Mouse (Mus musculus): Measurements from ENCODE around the gene Gpr156. TPM values are rescaled to one million over a fixed set of nuclear protein-coding genes. Genes with fewer than 3 reads are reported as not detected.
A peak's percentile ranks its signal among the peaks of the same experiment; 100 is the strongest.

Gene Gpr156
- polyA plus RNA-seq (2015; fragmentation: Nextera tagmentation; extraction: Ambion mirVana), result 0.86 and 1.2 TPM in 2 replicates

DNA sequence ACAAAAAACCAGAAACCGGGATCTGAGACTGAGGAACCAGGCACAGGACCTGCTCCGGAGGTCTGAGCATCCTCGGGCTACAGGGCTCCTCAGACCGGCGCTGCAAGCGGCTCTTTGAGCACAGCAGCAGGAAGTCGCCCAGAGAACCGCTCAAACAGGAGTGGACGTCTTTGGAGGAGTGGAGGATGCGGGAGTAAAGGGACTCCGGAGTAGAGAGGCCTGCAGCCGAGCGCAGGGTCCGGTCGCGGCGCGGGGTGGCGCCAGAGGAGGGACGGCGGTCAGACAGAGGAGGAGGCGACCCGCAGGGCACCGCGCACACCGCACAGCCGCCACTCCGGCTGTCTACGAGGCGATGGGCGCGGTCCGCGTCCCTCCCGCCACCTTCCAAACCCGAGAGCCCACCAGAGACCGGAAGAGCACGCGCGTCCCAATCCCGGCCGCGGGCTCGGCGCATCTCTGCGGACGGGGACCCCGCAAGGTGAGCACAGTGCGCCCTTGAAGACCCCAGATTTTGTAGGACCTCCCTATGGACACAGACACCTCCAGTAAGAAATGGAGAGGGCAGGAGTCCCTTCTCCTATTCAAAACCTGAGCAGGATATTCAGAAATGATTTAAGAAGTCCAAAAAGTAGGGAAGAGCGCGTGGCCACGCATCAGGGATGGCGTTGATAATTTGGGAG lies at the start of gene Gpr156:
Gene Gpr156 (plus strand): TSS at position 359 of the 680 bp plus-strand sequence.
- H3K27ac ChIP-seq, result no peak within 1 kb of the TSS
- no peaks in the 10 kb centered on the region for H3K9me3 ChIP-seq (replicated peaks)
- peak within 1 kb of the TSS; percentile 57 for H3K4me3 ChIP-seq (replicated peaks)
- peak within 1 kb of the TSS; percentile 52 for H3K9ac ChIP-seq
- peaks cover 20% of the 10 kb centered on the region for H3K27me3 ChIP-seq
- 3% methylated on average over 52 of the region's 53 CpGs for WGBS
- peaks cover 10% of the 10 kb centered on the region for H3K4me1 ChIP-seq
- H3K36me3 ChIP-seq, result no peaks in the 10 kb centered on the region
- peak within 1 kb of the TSS; percentile 96 for H3K4me2 ChIP-seq
- ATAC-seq (replicated peaks; ENCODE audit: low FRiP score), result peak; percentile 87

DNA sequence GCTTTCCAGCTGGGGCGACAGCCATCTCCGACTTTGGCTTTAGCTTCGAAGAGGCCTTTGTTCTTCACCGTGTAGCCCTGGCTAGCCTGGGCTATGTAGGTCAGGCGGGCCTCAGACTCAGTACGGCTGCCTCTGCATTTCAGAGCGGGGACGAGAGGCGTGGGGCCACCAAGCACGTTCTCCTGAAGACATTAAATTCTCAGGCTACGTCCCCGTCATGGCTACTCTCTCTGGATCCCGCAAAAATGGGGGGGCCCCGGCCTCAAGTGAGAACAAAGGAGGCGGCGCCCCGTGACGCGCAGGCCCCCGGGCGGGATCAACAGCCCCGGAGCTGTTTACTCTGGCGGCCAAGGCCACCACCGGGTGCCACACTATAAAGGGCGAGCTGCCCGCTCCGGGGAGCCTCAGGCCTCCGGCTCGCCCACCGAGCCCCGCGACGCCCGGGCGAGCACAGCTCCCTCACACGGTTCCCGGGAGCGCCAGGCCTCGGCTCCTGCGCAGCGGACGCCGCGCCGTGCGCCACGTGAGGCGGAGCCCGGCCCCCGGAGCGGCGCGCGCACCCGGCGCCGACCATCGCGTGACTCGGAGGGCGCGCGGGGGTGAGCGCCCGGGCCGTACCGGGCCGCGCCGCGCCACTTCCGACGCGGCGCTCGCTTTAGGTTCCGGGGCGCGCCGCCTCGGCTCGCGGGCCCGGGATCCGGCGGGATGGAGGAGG lies 48.3 kb upstream of the Gpr156 start, which contains the start of gene Lrrc58:
Gene Lrrc58 (plus strand): TSS at position 599 of the 715 bp plus-strand sequence.
- peak; percentile 94 for ATAC-seq (replicated peaks; ENCODE audit: low FRiP score)
- H3K9ac ChIP-seq, result peak within 1 kb of the TSS; percentile 97
- under 1% methylated on average over 86 of the region's 86 CpGs for WGBS

GRCm38 (mm10) chr16:37868506-37869469 lies 47.5 kb upstream of the Gpr156 start:
- H3K4me2 ChIP-seq, result peak overlapping the region; percentile 73
- peak overlapping the region; percentile 97 for H3K4me3 ChIP-seq (replicated peaks)
- peak overlapping the region; percentile 97 for H3K9ac ChIP-seq
- under 1% methylated on average over 56 of the region's 87 CpGs for WGBS
- peaks cover 25% of the 10 kb centered on the region for H3K4me1 ChIP-seq
- H3K36me3 ChIP-seq, result peaks cover 5% of the 10 kb centered on the region; the same call in 1 of the 2 replicates
- peak overlapping the region; percentile 99 for H3K27ac ChIP-seq
- no peaks in the 10 kb centered on the region for H3K27me3 ChIP-seq
- no peaks in the 10 kb centered on the region for H3K9me3 ChIP-seq (replicated peaks)
- ATAC-seq (replicated peaks; ENCODE audit: low FRiP score), result peak; percentile 80

More for the DNA sequence above, 48.3 kb upstream of the Gpr156 start, which contains the start of gene Lrrc58:
- no peaks in the 10 kb centered on the region for H3K27me3 ChIP-seq
- H3K36me3 ChIP-seq, result peaks cover 5% of the 10 kb centered on the region; the same call in 1 of the 2 replicates
- H3K4me2 ChIP-seq, result peak within 1 kb of the TSS; percentile 73
- no peaks in the 10 kb centered on the region for H3K9me3 ChIP-seq (replicated peaks)
- peak within 1 kb of the TSS; percentile 97 for H3K4me3 ChIP-seq (replicated peaks)
- peak within 1 kb of the TSS; percentile 99 for H3K27ac ChIP-seq
- peaks cover 25% of the 10 kb centered on the region for H3K4me1 ChIP-seq

DNA sequence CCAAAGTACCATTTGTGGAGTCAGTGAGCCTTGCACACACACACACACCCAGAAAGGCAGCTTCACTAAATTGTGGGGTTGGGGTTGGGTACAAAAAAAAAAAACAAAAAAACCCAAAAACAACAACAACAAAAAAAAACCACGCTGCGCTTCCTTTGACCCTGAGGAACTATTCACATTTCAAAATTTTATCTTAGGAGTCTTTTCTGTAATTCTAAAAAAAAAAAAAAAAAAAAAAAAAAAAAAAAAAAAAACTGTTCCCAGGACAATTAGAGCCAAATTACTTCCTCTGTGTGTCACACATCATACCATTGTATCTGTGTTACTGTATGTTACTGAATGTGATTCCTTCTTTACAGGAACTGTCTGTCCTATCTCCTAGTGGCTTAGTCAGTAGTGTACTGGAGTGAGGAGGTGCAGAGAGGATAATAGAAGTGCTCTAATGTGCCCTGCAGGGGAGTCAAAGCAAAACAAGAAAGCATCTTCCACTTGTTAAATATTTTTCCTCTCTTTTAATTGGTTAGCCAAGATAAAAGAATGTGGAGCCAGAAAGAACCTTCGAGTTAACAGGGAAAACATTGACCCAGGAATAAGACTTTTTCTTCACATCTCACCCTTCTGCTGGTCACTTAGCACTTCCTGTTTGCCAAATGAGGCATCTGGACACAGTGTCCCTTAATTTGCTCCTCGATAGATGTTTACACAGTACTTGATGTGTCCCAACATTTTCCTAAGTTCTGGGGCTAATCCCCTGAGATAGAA lies 46.6 kb upstream of the Gpr156 start:
- Histone ChIP-seq H3K36me3 (peaks cover 5% of the 10 kb centered on the region; the same call in 1 of the 2 replicates), H3K27me3 (no peaks in the 10 kb centered on the region), H3K4me1 (peaks cover 27% of the 10 kb centered on the region), H3K4me2 (peak overlapping the region; percentile 73), H3K9ac (peak overlapping the region; percentile 97), H3K9me3 (replicated peaks) (no peaks in the 10 kb centered on the region), H3K27ac (peak overlapping the region; percentile 99), H3K4me3 (replicated peaks) (peak overlapping the region; percentile 97)
- no peak for ATAC-seq (replicated peaks; ENCODE audit: low FRiP score)
- WGBS, result 18% methylated on average over 4 of the region's 4 CpGs

- H3K36me3 ChIP-seq, result peaks cover 9% of the 10 kb centered on the region; the same call in 1 of the 2 replicates
- no peak for ATAC-seq (replicated peaks; ENCODE audit: low FRiP score)
- H3K4me3 ChIP-seq (replicated peaks), result peak overlapping the region; percentile 97; the same call in 1 of the 2 replicates
- H3K4me2 ChIP-seq, result peak overlapping the region; percentile 73
- H3K27ac ChIP-seq, result peak overlapping the region; percentile 63
- 68% methylated on average over 4 of the region's 4 CpGs for WGBS
- no peaks in the 10 kb centered on the region for H3K27me3 ChIP-seq
- H3K9ac ChIP-seq, result no peak overlapping the region
- H3K4me1 ChIP-seq, result peaks cover 30% of the 10 kb centered on the region
- H3K9me3 ChIP-seq (replicated peaks), result no peaks in the 10 kb centered on the region
Observed at GRCm38 (mm10) chr16:37871112-37871715, 45.1 kb upstream of the Gpr156 start.

DNA sequence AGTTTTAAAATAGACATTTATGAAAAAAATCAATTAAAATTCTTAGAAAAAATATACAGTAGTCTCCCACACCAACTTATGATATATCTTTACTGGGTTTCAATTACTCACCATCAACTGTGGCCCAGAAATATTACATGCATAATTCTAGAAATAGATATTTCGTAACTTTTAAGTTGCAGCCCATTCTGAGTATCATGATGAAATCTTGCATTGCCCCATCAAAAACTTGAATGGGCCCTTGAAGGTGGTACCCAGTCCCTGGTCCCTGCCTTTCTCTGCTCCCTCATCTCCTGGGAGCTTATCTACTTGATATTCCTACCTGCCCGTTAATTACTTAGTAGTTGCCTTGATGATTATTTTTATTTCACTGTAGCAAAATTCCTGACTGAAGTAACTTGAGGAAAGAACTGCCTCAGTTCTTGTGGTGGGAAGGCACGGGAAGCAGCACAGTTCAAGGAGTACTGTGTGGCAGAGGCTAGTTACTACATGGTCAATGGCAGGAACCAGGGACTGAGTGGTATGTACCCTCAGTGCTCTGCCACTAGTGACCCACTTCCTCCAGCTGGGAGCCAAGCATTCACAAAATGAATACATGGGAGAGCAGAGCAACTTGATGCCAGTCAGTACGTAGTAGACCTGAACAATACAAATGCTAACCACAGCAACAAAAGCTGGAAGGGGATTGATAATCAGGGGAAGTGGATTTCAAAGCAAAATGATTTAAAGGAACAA lies 41.6 kb upstream of the Gpr156 start:
- no peak overlapping the region for H3K27ac ChIP-seq
- H3K4me1 ChIP-seq, result peaks cover 24% of the 10 kb centered on the region
- ATAC-seq (replicated peaks; ENCODE audit: low FRiP score), result no peak
- no peaks in the 10 kb centered on the region for H3K9me3 ChIP-seq (replicated peaks)
- peaks cover 31% of the 10 kb centered on the region for H3K36me3 ChIP-seq
- no peak overlapping the region for H3K4me2 ChIP-seq
- no peak overlapping the region for H3K4me3 ChIP-seq (replicated peaks)
- no peaks in the 10 kb centered on the region for H3K27me3 ChIP-seq
- no peak overlapping the region for H3K9ac ChIP-seq
- WGBS, result 81% methylated on average over 4 of the region's 4 CpGs

DNA sequence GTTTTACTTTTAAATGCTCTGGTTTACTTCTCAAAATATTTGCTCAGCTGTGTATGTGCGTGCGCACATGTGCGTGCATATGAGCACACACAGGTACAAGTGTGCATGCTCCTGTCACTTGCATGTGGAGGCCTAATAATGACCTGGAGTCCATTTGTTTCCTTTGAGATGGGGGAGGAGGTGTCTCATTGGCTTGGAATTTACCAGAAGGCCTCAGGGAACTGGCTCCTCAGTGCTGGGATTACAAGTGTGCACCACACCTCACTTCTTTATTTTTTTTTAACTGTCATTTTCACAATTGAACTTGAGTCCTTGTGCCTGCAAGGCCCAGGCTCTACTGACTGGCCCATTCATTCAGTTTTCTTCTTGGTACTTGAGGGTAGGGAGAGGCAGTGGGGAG lies 38.9 kb upstream of the Gpr156 start:
- 95% methylated on average over 3 of the region's 3 CpGs for WGBS
- H3K27me3 ChIP-seq, result no peaks in the 10 kb centered on the region
- no peaks in the 10 kb centered on the region for H3K9me3 ChIP-seq (replicated peaks)
- peaks cover 57% of the 10 kb centered on the region for H3K36me3 ChIP-seq
- H3K9ac ChIP-seq, result no peak overlapping the region
- peaks cover 5% of the 10 kb centered on the region; the same call in 1 of the 2 replicates for H3K4me1 ChIP-seq
- no peak overlapping the region for H3K4me2 ChIP-seq
- H3K4me3 ChIP-seq (replicated peaks), result no peak overlapping the region
- no peak overlapping the region for H3K27ac ChIP-seq
- ATAC-seq (replicated peaks; ENCODE audit: low FRiP score), result no peak

GRCm38 (mm10) chr16:37878951-37879505 lies 37.3 kb upstream of the Gpr156 start:
- no peaks in the 10 kb centered on the region for H3K27me3 ChIP-seq
- no peaks in the 10 kb centered on the region for H3K9me3 ChIP-seq (replicated peaks)
- no peak for ATAC-seq (replicated peaks; ENCODE audit: low FRiP score)
- H3K27ac ChIP-seq, result no peak overlapping the region
- H3K4me3 ChIP-seq (replicated peaks), result no peak overlapping the region
- H3K4me2 ChIP-seq, result no peak overlapping the region
- 95% methylated on average over 7 of the region's 7 CpGs for WGBS
- H3K4me1 ChIP-seq, result peaks cover 5% of the 10 kb centered on the region; the same call in 1 of the 2 replicates
- no peak overlapping the region for H3K9ac ChIP-seq
- H3K36me3 ChIP-seq, result peaks cover 69% of the 10 kb centered on the region

GRCm38 (mm10) chr16:37879750-37880419 lies 36.4 kb upstream of the Gpr156 start:
- no peak for ATAC-seq (replicated peaks; ENCODE audit: low FRiP score)
- Histone ChIP-seq H3K4me3 (replicated peaks) (no peak overlapping the region), H3K4me1 (peaks cover under 1% of the 10 kb centered on the region; the same call in 1 of the 2 replicates), H3K36me3 (peaks cover 72% of the 10 kb centered on the region), H3K9ac (no peak overlapping the region), H3K4me2 (no peak overlapping the region), H3K9me3 (replicated peaks) (no peaks in the 10 kb centered on the region), H3K27ac (no peak overlapping the region), H3K27me3 (no peaks in the 10 kb centered on the region)
- 93% methylated on average over 4 of the region's 4 CpGs for WGBS

Data from kidney, embryonic 15.5 days (tissue).